Mouse (Mus musculus) forebrain, embryonic 11.5 days (tissue): Measurements from ENCODE around the gene Hspb7. TPM values are rescaled to one million over a fixed set of nuclear protein-coding genes. Genes with fewer than 3 reads are reported as not detected.

ENCODE experiments used
- ATAC-seq: fragments of 200-750 bp; cut with Nextera tagmentation; replicated peaks from 2 replicates; pipeline ENCODE4 v1.8.0; 2017; ENCODE audit warnings: moderate TSS enrichment; ENCODE audit not compliant: low FRiP score
- DNase-seq: peaks from one replicate; pipeline ENCODE4 v3.0.0-alpha.2; 2017; ENCODE audit warnings: low spot score
- H3K27ac ChIP-seq: fragments of 300-500 bp; sonication (generic); 2 replicates; pipeline ENCODE4 v1.5.1; 2014; ENCODE audit warnings: low read depth, low read length
- H3K27me3 ChIP-seq: fragments of 300-500 bp; sonication (generic); 2 replicates; pipeline ENCODE4 v1.6.1; 2014; ENCODE audit warnings: mild to moderate bottlenecking, low read length, mixed read lengths; ENCODE audit not compliant: control insufficient read depth, insufficient read depth
- H3K36me3 ChIP-seq: fragments of 300-500 bp; sonication (generic); 2 replicates; pipeline ENCODE4 v1.6.1; 2014; ENCODE audit warnings: mild to moderate bottlenecking, low read length, moderate library complexity, mixed read lengths; ENCODE audit not compliant: control insufficient read depth, insufficient read depth
- H3K4me1 ChIP-seq: fragments of 300-500 bp; sonication (generic); replicated peaks from 2 replicates; pipeline ENCODE4 v1.6.1; 2014; ENCODE audit warnings: low read length, mixed read lengths; ENCODE audit not compliant: control insufficient read depth, insufficient read depth
- H3K4me2 ChIP-seq: fragments of 300-500 bp; sonication (generic); 2 replicates; pipeline ENCODE4 v1.6.1; 2014; ENCODE audit warnings: low read depth, mild to moderate bottlenecking, low read length, moderate library complexity, mixed read lengths; ENCODE audit not compliant: severe bottlenecking
- H3K4me3 ChIP-seq: fragments of 300-500 bp; sonication (generic); 2 replicates; pipeline ENCODE4 v1.5.1; 2014; ENCODE audit warnings: low read depth, low read length
- H3K9ac ChIP-seq: fragments of 300-500 bp; sonication (generic); 2 replicates; pipeline ENCODE4 v1.6.1; 2014; ENCODE audit warnings: low read length
- H3K9me3 ChIP-seq: fragments of 300-500 bp; sonication (generic); 2 replicates; pipeline ENCODE4 v1.6.1; 2016; ENCODE audit warnings: low read length, mixed read lengths; ENCODE audit not compliant: control insufficient read depth
- WGBS: fragments of 180-500 bp; shearing (Covaris S2); extraction: QIAGEN DNeasy Blood & Tissue Kit; methylation state at CpG from one replicate; pipeline ENCODE4 v1.1.7; 2014; 5-methylcytosine and 5-hydroxymethylcytosine counted together
- polyA plus RNA-seq: library from polyadenylated mRNA; unstranded; fragments of >200 nt; fragmentation: Nextera tagmentation; extraction: Ambion mirVana; gene quantifications from 2 replicates; pipeline ENCODE4 v1.2.1, GENCODE M21; 2014

Gene Hspb7
- polyA plus RNA-seq = not detected in 2 replicates

- H3K9me3 ChIP-seq = no peaks in the 10 kb centered on the region
- WGBS = 65% methylated on average over 9 of the region's 9 CpGs
- H3K4me1 ChIP-seq = 0 out of 2 replicates have a peak, but pooled peaks cover under 1% of the 10 kb centered on the region
- ATAC-seq (no peak), DNase-seq (no peak)
- no peak within 1 kb of the TSS; the same call in 1 of the 2 replicates for H3K9ac ChIP-seq
- no peak within 1 kb of the TSS for H3K4me3 ChIP-seq
- no peak within 1 kb of the TSS for H3K27ac ChIP-seq
- no peak within 1 kb of the TSS for H3K4me2 ChIP-seq
- H3K27me3 ChIP-seq = peaks cover 2% of the 10 kb centered on the region; the same call in 1 of the 2 replicates
- no peaks in the 10 kb centered on the region for H3K36me3 ChIP-seq
Measured at GRCm38 (mm10) chr4:141420192-141420829, at the start of gene Hspb7. Gene Hspb7, plus strand, starts transcription at chr4:141420779.

- H3K9ac ChIP-seq = no peak overlapping the region
Measured at GRCm38 (mm10) chr4:141372426-141372825, 48.2 kb upstream of the Hspb7 start.

GRCm38 (mm10) chr4:141379674-141380073 is 40.9 kb upstream of the Hspb7 start:
- Histone ChIP-seq H3K4me2 (no peak overlapping the region), H3K36me3 (no peaks in the 10 kb centered on the region), H3K4me3 (no peak overlapping the region), H3K27ac (no peak overlapping the region), H3K4me1 (peaks cover 6% of the 10 kb centered on the region; the same call in 1 of the 2 replicates), H3K9ac (no peak overlapping the region), H3K9me3 (no peaks in the 10 kb centered on the region), H3K27me3 (peaks cover 32% of the 10 kb centered on the region)
- ATAC-seq (no peak), DNase-seq (no peak)
- 60% methylated on average over 8 of the region's 8 CpGs for WGBS

More at GRCm38 (mm10) chr4:141372426-141372825, 48.2 kb upstream of the Hspb7 start:
- DNase-seq = no peak
- Histone ChIP-seq H3K4me2 (no peak overlapping the region), H3K9me3 (no peaks in the 10 kb centered on the region), H3K36me3 (no peaks in the 10 kb centered on the region), H3K27ac (no peak overlapping the region), H3K4me3 (no peak overlapping the region), H3K27me3 (peaks cover 10% of the 10 kb centered on the region), H3K4me1 (0 out of 2 replicates have a peak, but pooled peaks cover 5% of the 10 kb centered on the region)
- WGBS = 92% methylated on average over 5 of the region's 5 CpGs
- no peak for ATAC-seq

- Histone ChIP-seq H3K4me2 (peak overlapping the region; percentile 52), H3K9ac (no peak overlapping the region), H3K27me3 (peaks cover 36% of the 10 kb centered on the region), H3K9me3 (no peaks in the 10 kb centered on the region), H3K4me1 (peaks cover 6% of the 10 kb centered on the region; the same call in 1 of the 2 replicates), H3K4me3 (peak overlapping the region; percentile 22), H3K36me3 (no peaks in the 10 kb centered on the region), H3K27ac (no peak overlapping the region)
- under 1% methylated on average over 25 of the region's 25 CpGs for WGBS
- DNase-seq (peak; percentile 71), ATAC-seq (no peak; the same call in 1 of the 2 replicates)
Measured at GRCm38 (mm10) chr4:141382406-141382805, 38.2 kb upstream of the Hspb7 start.

GRCm38 (mm10) chr4:141385275-141385674 is 35.3 kb upstream of the Hspb7 start:
- Histone ChIP-seq H3K9me3 (no peaks in the 10 kb centered on the region), H3K36me3 (no peaks in the 10 kb centered on the region), H3K27ac (no peak overlapping the region), H3K4me2 (no peak overlapping the region), H3K27me3 (peaks cover 36% of the 10 kb centered on the region), H3K4me1 (peaks cover 6% of the 10 kb centered on the region; the same call in 1 of the 2 replicates), H3K9ac (no peak overlapping the region), H3K4me3 (no peak overlapping the region)
- DNase-seq (peak; percentile 79), ATAC-seq (peak; percentile 49; the same call in 1 of the 2 replicates)
- 1% methylated on average over 7 of the region's 7 CpGs for WGBS

DNA sequence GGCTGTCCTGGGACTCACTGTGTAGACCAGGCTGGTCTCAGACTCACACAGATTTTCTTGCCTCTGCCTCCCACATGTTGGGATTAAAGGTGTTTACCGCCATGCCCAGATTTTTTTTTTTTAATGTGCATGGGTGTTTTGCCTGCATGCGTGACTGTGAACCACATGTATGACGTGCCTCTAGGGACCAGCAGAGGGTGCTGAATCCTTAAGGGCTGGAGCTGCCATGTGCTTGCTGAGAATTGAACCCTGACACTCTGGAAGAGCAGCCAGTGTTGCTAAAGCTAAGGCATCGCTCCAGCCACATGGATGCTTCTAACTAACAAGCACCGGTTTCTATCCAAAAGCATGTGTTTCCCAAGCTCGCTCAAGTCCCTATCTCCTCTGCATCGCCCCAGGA is 34.4 kb upstream of the Hspb7 start:
- Histone ChIP-seq H3K36me3 (no peaks in the 10 kb centered on the region), H3K27me3 (peaks cover 36% of the 10 kb centered on the region), H3K9ac (no peak overlapping the region), H3K27ac (no peak overlapping the region), H3K9me3 (no peaks in the 10 kb centered on the region), H3K4me2 (no peak overlapping the region), H3K4me1 (peaks cover 6% of the 10 kb centered on the region; the same call in 1 of the 2 replicates), H3K4me3 (no peak overlapping the region)
- ATAC-seq = no peak
- 70% methylated on average over 7 of the region's 7 CpGs for WGBS
- DNase-seq = no peak

DNA sequence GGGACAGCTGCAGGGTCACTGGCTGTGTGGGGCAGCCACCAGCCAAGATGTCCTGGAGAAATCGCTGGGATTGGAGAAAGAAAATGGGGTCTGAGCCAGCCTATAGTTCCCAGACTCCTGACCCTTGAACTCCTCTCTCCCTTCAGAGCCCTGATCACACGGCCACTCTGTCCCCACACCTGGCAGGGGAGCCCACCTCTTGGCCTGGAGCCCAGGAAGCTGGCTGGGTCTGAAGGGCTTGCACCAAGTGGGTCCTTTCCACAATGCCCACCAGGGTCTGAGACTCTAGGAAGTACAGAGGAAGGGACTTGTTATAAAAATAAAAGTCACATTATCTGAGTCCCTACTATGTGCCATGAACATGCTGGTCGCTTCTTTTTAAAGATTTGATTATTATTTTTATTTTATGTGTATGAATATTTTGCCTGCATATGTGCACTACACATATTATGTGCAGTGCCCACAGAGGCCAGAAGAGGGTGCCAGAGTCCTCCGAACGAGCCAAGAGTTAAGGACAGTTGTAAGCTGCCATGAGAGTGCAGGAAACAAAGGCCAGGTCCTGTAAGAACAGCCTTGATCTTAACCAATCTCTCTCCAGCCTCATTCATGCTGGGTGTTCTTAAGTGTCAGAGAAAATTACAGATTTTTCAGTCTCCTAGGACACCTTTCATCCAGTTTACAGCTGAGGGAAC is 33.3 kb upstream of the Hspb7 start:
- Histone ChIP-seq H3K9ac (no peak overlapping the region), H3K36me3 (no peaks in the 10 kb centered on the region), H3K4me3 (no peak overlapping the region), H3K27ac (no peak overlapping the region), H3K4me1 (peaks cover 4% of the 10 kb centered on the region; the same call in 1 of the 2 replicates), H3K27me3 (peaks cover 27% of the 10 kb centered on the region), H3K4me2 (no peak overlapping the region), H3K9me3 (no peaks in the 10 kb centered on the region)
- 0 out of 2 replicates have a peak, but pooled peaks have one; percentile 45 for ATAC-seq
- 23% methylated on average over 5 of the region's 5 CpGs for WGBS
- peak; percentile 83 for DNase-seq

DNA sequence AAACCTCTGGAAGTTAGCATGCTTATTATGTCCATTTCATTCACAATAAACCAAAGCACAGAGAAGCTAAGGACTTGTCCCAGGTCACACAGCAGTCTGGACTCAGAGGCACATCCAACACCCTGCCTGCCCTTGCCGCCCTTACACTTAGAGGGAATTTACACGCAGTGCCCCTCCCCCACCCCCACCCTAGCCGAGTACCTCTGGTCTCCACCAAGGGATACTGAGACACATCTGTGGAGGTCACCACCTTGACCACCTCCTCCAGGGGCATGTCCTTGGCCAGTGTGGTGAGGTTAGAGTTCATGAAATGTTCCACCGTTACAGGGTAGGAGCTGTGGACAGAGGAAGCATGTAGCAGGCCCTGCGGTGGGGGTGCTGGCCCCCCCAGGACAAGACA is 32.6 kb upstream of the Hspb7 start:
- whole genome bisulfite sequencing = 69% methylated on average over 5 of the region's 5 CpGs
- Histone ChIP-seq H3K9me3 (no peaks in the 10 kb centered on the region), H3K27me3 (peaks cover 21% of the 10 kb centered on the region), H3K9ac (no peak overlapping the region), H3K4me1 (no peaks in the 10 kb centered on the region), H3K36me3 (no peaks in the 10 kb centered on the region), H3K27ac (no peak overlapping the region), H3K4me3 (no peak overlapping the region), H3K4me2 (no peak overlapping the region)
- ATAC-seq (0 out of 2 replicates have a peak, but pooled peaks have one; percentile 17), DNase-seq (no peak)
